ENCODE assay signal across 14 mouse cellular contexts in genomic region chr3:50606986-50607385, GRCm38 (mm10).
DNase-seq lines count a peak whose midpoint lies in the region; ATAC-seq lines count a peak whose summit lies in the region.
"Had no signal": no experiment of that assay in that cellular context is flagged by ENCODE, and none has a peak within 500 bp of the region (broad histone marks: within the 10 kb centered on the region; RNA-seq: fewer than 3 reads in every experiment).

No protein-coding gene starts in this region.

- no peak overlapping the region for H3K4me3 ChIP-seq in forebrain, embryonic 15.5 days
- no peak overlapping the region for H3K4me3 ChIP-seq in forebrain, embryonic 12.5 days (replicated peaks)
- H3K4me3 ChIP-seq in midbrain, embryonic 14.5 days (replicated peaks; ENCODE audit: low read depth, low read length), result no peak overlapping the region
- H3K4me3 ChIP-seq in midbrain, embryonic 16.5 days (ENCODE audit: low read depth, low read length), result no peak overlapping the region
- H3K4me3 ChIP-seq in macrophage (ENCODE audit: inconsistent target), result no peak overlapping the region
- H3K4me3 ChIP-seq: embryonic facial prominence, embryonic 12.5 days; limb, embryonic 10.5 days; liver, embryonic 15.5 days had no signal

- H3K4me1 ChIP-seq in forebrain, embryonic 15.5 days, result no peaks in the 10 kb centered on the region
- H3K4me1 ChIP-seq in forebrain, embryonic 12.5 days, result peaks cover 8% of the 10 kb centered on the region; the same call in 1 of the 2 replicates
- H3K4me1 ChIP-seq in midbrain, embryonic 14.5 days (ENCODE audit: control insufficient read depth, insufficient read depth, low read length), result no peaks in the 10 kb centered on the region
- no peaks in the 10 kb centered on the region for H3K4me1 ChIP-seq in midbrain, embryonic 16.5 days (ENCODE audit: control insufficient read depth, insufficient read depth, low read length)
- H3K4me1 ChIP-seq: embryonic facial prominence, embryonic 12.5 days; liver, embryonic 15.5 days had no signal

- H3K27me3 ChIP-seq in forebrain, embryonic 15.5 days, result no peaks in the 10 kb centered on the region
- H3K27me3 ChIP-seq in forebrain, embryonic 12.5 days, result no peaks in the 10 kb centered on the region
- H3K27me3 ChIP-seq in midbrain, embryonic 14.5 days (ENCODE audit: control insufficient read depth, insufficient read depth, low read length), result no peaks in the 10 kb centered on the region
- no peaks in the 10 kb centered on the region for H3K27me3 ChIP-seq in midbrain, embryonic 16.5 days (ENCODE audit: control insufficient read depth, insufficient read depth, low read depth, low read length)
- H3K27me3 ChIP-seq: embryonic facial prominence, embryonic 12.5 days; liver, embryonic 15.5 days had no signal

- no peaks in the 10 kb centered on the region for H3K9me3 ChIP-seq in forebrain, embryonic 15.5 days
- no peaks in the 10 kb centered on the region for H3K9me3 ChIP-seq in forebrain, embryonic 12.5 days
- H3K9me3 ChIP-seq in midbrain, embryonic 14.5 days (ENCODE audit: control insufficient read depth, low read length), result no peaks in the 10 kb centered on the region
- H3K9me3 ChIP-seq in midbrain, embryonic 16.5 days (replicated peaks; ENCODE audit: control insufficient read depth, low read length, poor library complexity, severe bottlenecking), result no peaks in the 10 kb centered on the region
- H3K9me3 ChIP-seq: embryonic facial prominence, embryonic 12.5 days; limb, embryonic 10.5 days; liver, embryonic 15.5 days had no signal

- WGBS in forebrain, embryonic 15.5 days, result 8% methylated on average over 1 of the region's 1 CpGs
- 17% methylated on average over 1 of the region's 1 CpGs for WGBS in forebrain, embryonic 12.5 days
- 0% methylated on average over 1 of the region's 1 CpGs for WGBS in midbrain, embryonic 14.5 days
- WGBS in midbrain, embryonic 16.5 days, result 11% methylated on average over 1 of the region's 1 CpGs
- 82% methylated on average over 1 of the region's 1 CpGs for WGBS in macrophage (ENCODE audit: missing documents)

- peak; percentile 38; the same call in 1 of the 2 replicates for ATAC-seq in forebrain, embryonic 15.5 days (replicated peaks)
- no peak for ATAC-seq in forebrain, embryonic 12.5 days (ENCODE audit: low FRiP score)
- no peak for ATAC-seq in midbrain, embryonic 14.5 days (ENCODE audit: low FRiP score, low TSS enrichment)
- ATAC-seq in midbrain, embryonic 16.5 days, result no peak
- ATAC-seq: CD4-positive, CD25-positive, alpha-beta regulatory T cell, adult 4 months had no signal

- no peak overlapping the region for H3K4me2 ChIP-seq in forebrain, embryonic 15.5 days (replicated peaks)
- no peak overlapping the region for H3K4me2 ChIP-seq in forebrain, embryonic 12.5 days
- H3K4me2 ChIP-seq in midbrain, embryonic 14.5 days (ENCODE audit: low read length), result no peak overlapping the region
- no peak overlapping the region for H3K4me2 ChIP-seq in midbrain, embryonic 16.5 days (ENCODE audit: low read length)
- H3K4me2 ChIP-seq: embryonic facial prominence, embryonic 12.5 days; liver, embryonic 15.5 days had no signal

- H3K9ac ChIP-seq in forebrain, embryonic 15.5 days (replicated peaks), result no peak overlapping the region
- no peak overlapping the region for H3K9ac ChIP-seq in forebrain, embryonic 12.5 days
- H3K9ac ChIP-seq in midbrain, embryonic 14.5 days (replicated peaks; ENCODE audit: low read length), result no peak overlapping the region
- no peak overlapping the region for H3K9ac ChIP-seq in midbrain, embryonic 16.5 days (ENCODE audit: low read depth, low read length)
- H3K9ac ChIP-seq: embryonic facial prominence, embryonic 12.5 days; liver, embryonic 15.5 days had no signal

- no peak overlapping the region for H3K27ac ChIP-seq in forebrain, embryonic 15.5 days (replicated peaks)
- H3K27ac ChIP-seq in forebrain, embryonic 12.5 days, result no peak overlapping the region
- H3K27ac ChIP-seq in midbrain, embryonic 14.5 days (replicated peaks; ENCODE audit: low read depth, low read length), result no peak overlapping the region
- H3K27ac ChIP-seq in midbrain, embryonic 16.5 days (ENCODE audit: low read length), result no peak overlapping the region
- H3K27ac ChIP-seq in macrophage, result peak overlapping the region; percentile 35
- H3K27ac ChIP-seq: embryonic facial prominence, embryonic 12.5 days; limb, embryonic 10.5 days; liver, embryonic 15.5 days had no signal

- DNase-seq in midbrain, embryonic 14.5 days, result peak; percentile 37
- DNase-seq in cerebellum, adult 18-20 months, result peak; percentile 57 to 67
- DNase-seq in adipocyte (ENCODE audit: low spot score), result no peak
- DNase-seq: heart, postnatal 14 days; kidney, adult 11 months; thymus, postnatal 4 days had no signal

- no peaks in the 10 kb centered on the region for H3K79me2 ChIP-seq in macrophage (ENCODE audit: inconsistent target)

- H3K36me3 ChIP-seq in forebrain, embryonic 15.5 days, result no peaks in the 10 kb centered on the region
- no peaks in the 10 kb centered on the region for H3K36me3 ChIP-seq in forebrain, embryonic 12.5 days (replicated peaks)
- H3K36me3 ChIP-seq in midbrain, embryonic 14.5 days (ENCODE audit: control insufficient read depth, insufficient read depth, low read length), result no peaks in the 10 kb centered on the region
- no peaks in the 10 kb centered on the region for H3K36me3 ChIP-seq in midbrain, embryonic 16.5 days (ENCODE audit: control insufficient read depth, insufficient read depth, low read length)
- no peaks in the 10 kb centered on the region for H3K36me3 ChIP-seq in macrophage (ENCODE audit: inconsistent target)
- H3K36me3 ChIP-seq: embryonic facial prominence, embryonic 12.5 days; limb, embryonic 10.5 days; liver, embryonic 15.5 days had no signal
